Mouse (Mus musculus) ES-E14 (cell line): ENCODE data around the gene Aunip. TPM values are rescaled to one million over a fixed set of nuclear protein-coding genes. Genes with fewer than 3 reads are reported as not detected.

Experiments
- DNase-seq: peaks from one replicate; pipeline ENCODE4 v3.0.0-alpha.2; 2013; ENCODE audit warnings: low read depth, low spot score
- H3K27ac ChIP-seq: 2 replicates; pipeline ENCODE4 v1.5.1; 2012; ENCODE audit warnings: low read depth, mild to moderate bottlenecking, low read length, moderate library complexity, mixed read lengths; ENCODE audit not compliant: poor library complexity, insufficient read depth, severe bottlenecking
- H3K36me3 ChIP-seq: 2 replicates; pipeline ENCODE4 v1.6.1; 2012; ENCODE audit warnings: mild to moderate bottlenecking, low read length, moderate library complexity, mixed read lengths; ENCODE audit not compliant: control insufficient read depth, poor library complexity, insufficient read depth, severe bottlenecking
- H3K4me1 ChIP-seq, 2 experiments: fragments of 150-350 bp in 1 of 2; sonication (generic) in 1 of 2; 2 replicates each; pipeline ENCODE4 v1.6.1; 2012; ENCODE audit warnings: low read length in 2 of 2, mild to moderate bottlenecking in 1 of 2, mixed read lengths in 1 of 2; ENCODE audit not compliant: control insufficient read depth in 2 of 2, insufficient read depth in 2 of 2, poor library complexity in 1 of 2
- H3K4me3 ChIP-seq, 2 experiments: fragments of 150-350 bp in 1 of 2; sonication (generic) in 1 of 2; 2 replicates each; pipeline ENCODE4 v1.5.1; 2012; ENCODE audit warnings: low read length in 2 of 2, low read depth in 1 of 2, mild to moderate bottlenecking in 1 of 2, mixed read lengths in 1 of 2; ENCODE audit not compliant: insufficient read depth in 1 of 2, poor library complexity in 1 of 2, severe bottlenecking in 1 of 2
- H3K9ac ChIP-seq: 2 replicates; pipeline ENCODE4 v1.6.1; 2012; ENCODE audit warnings: low read depth, mild to moderate bottlenecking, low read length, mixed read lengths; ENCODE audit not compliant: poor library complexity, insufficient read depth, severe bottlenecking
- H3K9me3 ChIP-seq: fragments of 150-350 bp; sonication (generic); 2 replicates; pipeline ENCODE4 v1.6.1; 2012; ENCODE audit warnings: low read depth, mild to moderate bottlenecking, low read length; ENCODE audit not compliant: control insufficient read depth, insufficient read depth
- CHD2 ChIP-seq: IDR thresholded peaks from 2 replicates; pipeline ENCODE4 v1.6.1; 2014; ENCODE audit warnings: mild to moderate bottlenecking, low read depth, low read length, inconsistent platforms
- HCFC1 ChIP-seq: IDR thresholded peaks from 2 replicates; pipeline ENCODE4 v1.6.1; 2012; ENCODE audit warnings: low read length, inconsistent platforms, borderline replicate concordance; ENCODE audit not compliant: insufficient read depth
- MAFK ChIP-seq: IDR thresholded peaks from 2 replicates; pipeline ENCODE4 v1.6.1; 2014; ENCODE audit warnings: mild to moderate bottlenecking, low read depth, low read length, inconsistent platforms; ENCODE audit not compliant: insufficient read depth
- ZC3H11A ChIP-seq: IDR thresholded peaks from 2 replicates; pipeline ENCODE4 v1.6.1; 2012; ENCODE audit warnings: low read depth, mild to moderate bottlenecking, inconsistent platforms, low read length, borderline replicate concordance
- ZNF384 ChIP-seq: IDR thresholded peaks from 2 replicates; pipeline ENCODE4 v1.6.1; 2012; ENCODE audit warnings: low read depth, low read length, inconsistent platforms
- in situ Hi-C, 2 experiments: fragments of 600-800 bp; cut with MboI; formaldehyde crosslinking; loops; one replicate each; pipeline ENCODE4 v1.15.1; 2025; ENCODE audit warnings: low sequenced_read_pairs in 2 of 2, inconsistent platforms in 1 of 2; ENCODE audit not compliant: unreplicated experiment in 2 of 2
- total RNA-seq: library from RNA; depleted of rRNA; stranded (reverse); fragments of 300-350 nt; gene quantifications from 2 replicates; pipeline ENCODE4 v1.2.3, GENCODE M21; 2012; rRNA removed

Aunip gene
- 13.7 and 18.3 TPM in 2 replicates for total RNA-seq

- TF ChIP-seq HCFC1 (0 out of 2 replicates have a peak, but pooled peaks have one; percentile 66), ZNF384 (no peak), CHD2 (no peak)
- peak within 1 kb of the TSS; percentile 67 to 87 for H3K4me3 ChIP-seq
- H3K36me3 ChIP-seq: peaks cover 6% of the 10 kb centered on the region; the same call in 1 of the 2 replicates
- in situ Hi-C loops: no loop called here
- peaks cover 4 to 13% of the 10 kb centered on the region in 2 experiments for H3K4me1 ChIP-seq
- no peaks in the 10 kb centered on the region for H3K9me3 ChIP-seq
- H3K27ac ChIP-seq: peak within 1 kb of the TSS; percentile 60
- peak; percentile 89 for DNase-seq
- H3K9ac ChIP-seq: peak within 1 kb of the TSS; percentile 80
Measured at GRCm38 (mm10) chr4:134510845-134511411, at the start of gene Aunip. Gene Aunip (plus strand): TSS chr4:134510999.

- Histone ChIP-seq H3K9ac (no peak overlapping the region), H3K4me1 (peaks cover 9 to 19% of the 10 kb centered on the region in 2 experiments; a peak in 3 of 4 replicates), H3K27ac (no peak overlapping the region), H3K4me3 (no peak overlapping the region), H3K36me3 (no peaks in the 10 kb centered on the region), H3K9me3 (no peaks in the 10 kb centered on the region)
- in situ Hi-C loops: no loop called here
- DNase-seq: no peak
- no peak for TF ChIP-seq CHD2
- TF ChIP-seq ZNF384: no peak
- no peak for TF ChIP-seq ZC3H11A
- no peak for TF ChIP-seq HCFC1
- no peak for TF ChIP-seq MAFK
Measured at GRCm38 (mm10) chr4:134461252-134461651, 49.5 kb upstream of the Aunip start.

GRCm38 (mm10) chr4:134465789-134466188 is 45.0 kb upstream of the Aunip start:
- H3K4me1 ChIP-seq: peaks cover 9 to 10% of the 10 kb centered on the region in 2 experiments; a peak in 3 of 4 replicates
- H3K9ac ChIP-seq: peak overlapping the region; percentile 40; the same call in 1 of the 2 replicates
- in situ Hi-C loops: no loop called here
- TF ChIP-seq HCFC1: no peak
- no peak for TF ChIP-seq MAFK
- no peak for TF ChIP-seq ZC3H11A
- TF ChIP-seq ZNF384: no peak
- TF ChIP-seq CHD2: no peak
- no peaks in the 10 kb centered on the region for H3K9me3 ChIP-seq
- no peak for DNase-seq
- 0 out of 2 replicates have a peak overlapping the region, but pooled peaks have one; percentile 9 for H3K27ac ChIP-seq
- peaks cover under 1% of the 10 kb centered on the region for H3K36me3 ChIP-seq
- H3K4me3 ChIP-seq: peak overlapping the region in 1 of 2 experiments; percentile 20; a peak in 1 of 4 replicates

- in situ Hi-C loops: no loop called here
- peak overlapping the region; percentile 40; the same call in 1 of the 2 replicates for H3K9ac ChIP-seq
Measured at GRCm38 (mm10) chr4:134466381-134467262, 44.2 kb upstream of the Aunip start.

More at GRCm38 (mm10) chr4:134466381-134467262, 44.2 kb upstream of the Aunip start:
- Histone ChIP-seq H3K9me3 (no peaks in the 10 kb centered on the region), H3K27ac (peak overlapping the region; percentile 100; the same call in 1 of the 2 replicates), H3K36me3 (peaks cover 6% of the 10 kb centered on the region), H3K4me1 (peaks cover 9 to 10% of the 10 kb centered on the region in 2 experiments; a peak in 3 of 4 replicates), H3K4me3 (peak overlapping the region; percentile 1 to 68; a peak in 3 of 4 replicates)
- DNase-seq: no peak
- TF ChIP-seq ZNF384 (no peak), HCFC1 (no peak), MAFK (no peak), CHD2 (no peak), ZC3H11A (no peak)
